Mouse (Mus musculus) liver, embryonic 14.5 days (tissue): Measurements from ENCODE around the gene Fat4. TPM values are rescaled to one million over a fixed set of nuclear protein-coding genes. Genes with fewer than 3 reads are reported as not detected.

Source experiments
- ATAC-seq: fragments of 200-750 bp; cut with Nextera tagmentation; 2 replicates; pipeline ENCODE4 v1.8.0; 2017; ENCODE audit warnings: moderate number of reproducible peaks, mild to moderate bottlenecking, moderate library complexity; ENCODE audit not compliant: insufficient read depth
- DNase-seq, 3 experiments: peaks; one replicate each; pipeline ENCODE4 v3.0.0-alpha.2; 2012 to 2013; ENCODE audit warnings: low read depth in 3 of 3, low spot score in 3 of 3
- H3K27ac ChIP-seq: fragments of 300-500 bp; sonication (generic); 2 replicates; pipeline ENCODE4 v1.5.1; 2014; ENCODE audit warnings: moderate library complexity, mild to moderate bottlenecking, control low read depth, inconsistent platforms
- H3K27me3 ChIP-seq: fragments of 300-500 bp; sonication (generic); 2 replicates; pipeline ENCODE4 v1.6.1; 2014; ENCODE audit warnings: mild to moderate bottlenecking, low read length, moderate library complexity; ENCODE audit not compliant: control insufficient read depth, insufficient read depth
- H3K36me3 ChIP-seq: fragments of 300-500 bp; sonication (generic); replicated peaks from 2 replicates; pipeline ENCODE4 v1.6.1; 2014; ENCODE audit warnings: low read depth; ENCODE audit not compliant: control insufficient read depth, insufficient read depth
- H3K4me1 ChIP-seq, 2 experiments: fragments of 200-500 bp in 1 of 2; fragments of 300-500 bp in 1 of 2; sonication (generic) in 1 of 2; replicated peaks; 2 replicates each; pipeline ENCODE4 v1.6.1; 2012 to 2014; ENCODE audit warnings: antibody characterized with exemption in 1 of 2, inconsistent platforms in 1 of 2, low read length in 1 of 2; ENCODE audit not compliant: control insufficient read depth in 2 of 2, insufficient read depth in 2 of 2
- H3K4me2 ChIP-seq: fragments of 300-500 bp; sonication (generic); 2 replicates; pipeline ENCODE4 v1.6.1; 2014; ENCODE audit warnings: low read depth, mild to moderate bottlenecking, control low read depth, moderate library complexity
- H3K4me3 ChIP-seq, 2 experiments: fragments of 200-500 bp in 1 of 2; fragments of 300-500 bp in 1 of 2; sonication (generic) in 1 of 2; 2 replicates each; pipeline ENCODE4 v1.5.1; 2012 to 2014; ENCODE audit warnings: low read depth in 2 of 2, low read length in 2 of 2, mild to moderate bottlenecking in 2 of 2, control low read depth in 1 of 2, inconsistent platforms in 1 of 2, moderate library complexity in 1 of 2; ENCODE audit not compliant: insufficient read depth in 1 of 2
- H3K9ac ChIP-seq: fragments of 300-500 bp; sonication (generic); replicated peaks from 2 replicates; pipeline ENCODE4 v1.6.1; 2014; ENCODE audit warnings: mild to moderate bottlenecking, control low read depth, moderate library complexity
- H3K9me3 ChIP-seq: fragments of 300-500 bp; sonication (generic); 2 replicates; pipeline ENCODE4 v1.6.1; 2016; ENCODE audit warnings: low read length, mixed read lengths; ENCODE audit not compliant: control insufficient read depth
- CTCF ChIP-seq: IDR thresholded peaks from 2 replicates; pipeline ENCODE4 v1.5.1; 2016; ENCODE audit warnings: antibody characterized with exemption, low read depth, control low read depth
- EP300 ChIP-seq: IDR thresholded peaks from 2 replicates; pipeline ENCODE4 v1.6.1; 2016; ENCODE audit warnings: antibody characterized with exemption, low read depth
- WGBS: fragments of 180-500 bp; shearing (Covaris S2); extraction: QIAGEN DNeasy Blood & Tissue Kit; methylation state at CpG from one replicate; pipeline ENCODE4 v1.1.7; 2014; ENCODE audit not compliant: insufficient replicate concordance; 5-methylcytosine and 5-hydroxymethylcytosine counted together
- polyA plus RNA-seq, 2 experiments: library from polyadenylated mRNA; depleted of rRNA in 1 of 2; stranded (reverse) in 1 of 2; unstranded in 1 of 2; fragments of >200 nt; fragmentation: Nextera tagmentation in 1 of 2; extraction: Ambion mirVana in 1 of 2; gene quantifications; 2 replicates each; pipeline versions ENCODE4 v1.2.1 to v1.2.3; 2012 to 2014

The Fat4 gene
- polyA plus RNA-seq, 2 experiments = 0.24 to 0.25 TPM

- no peaks in the 10 kb centered on the region for H3K36me3 ChIP-seq
- H3K9ac ChIP-seq = no peak overlapping the region
- WGBS = 77% methylated on average over 4 of the region's 4 CpGs
- ATAC-seq (no peak), DNase-seq (no peak)
- no peak overlapping the region for H3K4me3 ChIP-seq
- no peaks in the 10 kb centered on the region for H3K27me3 ChIP-seq
- H3K9me3 ChIP-seq = no peaks in the 10 kb centered on the region
- H3K4me1 ChIP-seq = no peaks in the 10 kb centered on the region
- TF ChIP-seq CTCF (no peak), EP300 (no peak)
- H3K27ac ChIP-seq = no peak overlapping the region
- H3K4me2 ChIP-seq = no peak overlapping the region
Measured at GRCm38 (mm10) chr3:38876706-38877105, 10.0 kb upstream of the Fat4 start.

GRCm38 (mm10) chr3:38882778-38883177, 4.0 kb upstream of the Fat4 start:
- DNase-seq (no peak), ATAC-seq (no peak)
- Histone ChIP-seq H3K4me1 (no peaks in the 10 kb centered on the region), H3K9ac (no peak overlapping the region), H3K36me3 (no peaks in the 10 kb centered on the region), H3K27ac (no peak overlapping the region), H3K27me3 (peaks cover 32% of the 10 kb centered on the region), H3K4me2 (no peak overlapping the region), H3K9me3 (no peaks in the 10 kb centered on the region), H3K4me3 (no peak overlapping the region)
- TF ChIP-seq EP300 = no peak
- peak; percentile 43; the same call in 1 of the 2 replicates for TF ChIP-seq CTCF
- 45% methylated on average over 6 of the region's 6 CpGs for WGBS

- TF ChIP-seq CTCF (no peak), EP300 (no peak)
- ATAC-seq (no peak), DNase-seq (no peak)
- no peak overlapping the region for H3K9ac ChIP-seq
- WGBS = 34% methylated on average over 9 of the region's 9 CpGs
- no peaks in the 10 kb centered on the region for H3K36me3 ChIP-seq
- no peak overlapping the region for H3K4me3 ChIP-seq
- H3K27ac ChIP-seq = no peak overlapping the region
- no peaks in the 10 kb centered on the region for H3K4me1 ChIP-seq
- H3K9me3 ChIP-seq = no peaks in the 10 kb centered on the region
- no peak overlapping the region for H3K4me2 ChIP-seq
- H3K27me3 ChIP-seq = peaks cover 36% of the 10 kb centered on the region
Measured at GRCm38 (mm10) chr3:38883676-38884075, 3.1 kb upstream of the Fat4 start.

- TF ChIP-seq CTCF = peak; percentile 69
- no peak for TF ChIP-seq EP300
- peaks cover 36% of the 10 kb centered on the region for H3K27me3 ChIP-seq
- 3% methylated on average over 6 of the region's 6 CpGs for WGBS
- H3K4me2 ChIP-seq = peak overlapping the region; percentile 68
- no peaks in the 10 kb centered on the region for H3K36me3 ChIP-seq
- ATAC-seq (no peak), DNase-seq (peak in 2 of 3 experiments; percentile 18 to 30)
- no peaks in the 10 kb centered on the region for H3K9me3 ChIP-seq
- H3K4me1 ChIP-seq = no peaks in the 10 kb centered on the region
- no peak overlapping the region for H3K27ac ChIP-seq
- H3K4me3 ChIP-seq = no peak overlapping the region
- H3K9ac ChIP-seq = no peak overlapping the region
Measured at GRCm38 (mm10) chr3:38884276-38884675, 2.5 kb upstream of the Fat4 start.

GRCm38 (mm10) chr3:38884919-38885418, 1.8 kb upstream of the Fat4 start:
- Histone ChIP-seq H3K27me3 (peaks cover 36% of the 10 kb centered on the region), H3K9me3 (no peaks in the 10 kb centered on the region), H3K4me1 (no peaks in the 10 kb centered on the region), H3K9ac (no peak overlapping the region), H3K4me3 (peak overlapping the region; percentile 56 to 59), H3K36me3 (no peaks in the 10 kb centered on the region), H3K27ac (no peak overlapping the region), H3K4me2 (peak overlapping the region; percentile 68)
- TF ChIP-seq EP300 (no peak), CTCF (no peak)
- DNase-seq (no peak), ATAC-seq (no peak)
- 0% methylated on average over 23 of the region's 24 CpGs for WGBS
